Mouse (Mus musculus) ES-E14 (cell line): ENCODE data around the gene Itsn1. TPM values are rescaled to one million over a fixed set of nuclear protein-coding genes. Genes with fewer than 3 reads are reported as not detected.

ENCODE experiments used
- DNase-seq: peaks from one replicate; pipeline ENCODE4 v3.0.0-alpha.2; 2013; ENCODE audit warnings: low read depth, low spot score
- H3K27ac ChIP-seq: 2 replicates; pipeline ENCODE4 v1.5.1; 2012; ENCODE audit warnings: low read depth, mild to moderate bottlenecking, low read length, moderate library complexity, mixed read lengths; ENCODE audit not compliant: poor library complexity, insufficient read depth, severe bottlenecking
- H3K36me3 ChIP-seq: 2 replicates; pipeline ENCODE4 v1.6.1; 2012; ENCODE audit warnings: mild to moderate bottlenecking, low read length, moderate library complexity, mixed read lengths; ENCODE audit not compliant: control insufficient read depth, poor library complexity, insufficient read depth, severe bottlenecking
- H3K4me1 ChIP-seq, 2 experiments: fragments of 150-350 bp in 1 of 2; sonication (generic) in 1 of 2; 2 replicates each; pipeline ENCODE4 v1.6.1; 2012; ENCODE audit warnings: low read length in 2 of 2, mild to moderate bottlenecking in 1 of 2, mixed read lengths in 1 of 2; ENCODE audit not compliant: control insufficient read depth in 2 of 2, insufficient read depth in 2 of 2, poor library complexity in 1 of 2
- H3K4me3 ChIP-seq, 2 experiments: fragments of 150-350 bp in 1 of 2; sonication (generic) in 1 of 2; 2 replicates each; pipeline ENCODE4 v1.5.1; 2012; ENCODE audit warnings: low read length in 2 of 2, low read depth in 1 of 2, mild to moderate bottlenecking in 1 of 2, mixed read lengths in 1 of 2; ENCODE audit not compliant: insufficient read depth in 1 of 2, poor library complexity in 1 of 2, severe bottlenecking in 1 of 2
- H3K9ac ChIP-seq: 2 replicates; pipeline ENCODE4 v1.6.1; 2012; ENCODE audit warnings: low read depth, mild to moderate bottlenecking, low read length, mixed read lengths; ENCODE audit not compliant: poor library complexity, insufficient read depth, severe bottlenecking
- H3K9me3 ChIP-seq: fragments of 150-350 bp; sonication (generic); 2 replicates; pipeline ENCODE4 v1.6.1; 2012; ENCODE audit warnings: low read depth, mild to moderate bottlenecking, low read length; ENCODE audit not compliant: control insufficient read depth, insufficient read depth
- CHD2 ChIP-seq: IDR thresholded peaks from 2 replicates; pipeline ENCODE4 v1.6.1; 2014; ENCODE audit warnings: mild to moderate bottlenecking, low read depth, low read length, inconsistent platforms
- HCFC1 ChIP-seq: IDR thresholded peaks from 2 replicates; pipeline ENCODE4 v1.6.1; 2012; ENCODE audit warnings: low read length, inconsistent platforms, borderline replicate concordance; ENCODE audit not compliant: insufficient read depth
- MAFK ChIP-seq: IDR thresholded peaks from 2 replicates; pipeline ENCODE4 v1.6.1; 2014; ENCODE audit warnings: mild to moderate bottlenecking, low read depth, low read length, inconsistent platforms; ENCODE audit not compliant: insufficient read depth
- ZC3H11A ChIP-seq: IDR thresholded peaks from 2 replicates; pipeline ENCODE4 v1.6.1; 2012; ENCODE audit warnings: low read depth, mild to moderate bottlenecking, inconsistent platforms, low read length, borderline replicate concordance
- ZNF384 ChIP-seq: IDR thresholded peaks from 2 replicates; pipeline ENCODE4 v1.6.1; 2012; ENCODE audit warnings: low read depth, low read length, inconsistent platforms
- in situ Hi-C, 2 experiments: fragments of 600-800 bp; cut with MboI; formaldehyde crosslinking; loops; one replicate each; pipeline ENCODE4 v1.15.1; 2025; ENCODE audit warnings: low sequenced_read_pairs in 2 of 2, inconsistent platforms in 1 of 2; ENCODE audit not compliant: unreplicated experiment in 2 of 2
- total RNA-seq: library from RNA; depleted of rRNA; stranded (reverse); fragments of 300-350 nt; gene quantifications from 2 replicates; pipeline ENCODE4 v1.2.3, GENCODE M21; 2012

Gene Itsn1
- total RNA-seq, 1 experiment: 28.6 TPM

DNA sequence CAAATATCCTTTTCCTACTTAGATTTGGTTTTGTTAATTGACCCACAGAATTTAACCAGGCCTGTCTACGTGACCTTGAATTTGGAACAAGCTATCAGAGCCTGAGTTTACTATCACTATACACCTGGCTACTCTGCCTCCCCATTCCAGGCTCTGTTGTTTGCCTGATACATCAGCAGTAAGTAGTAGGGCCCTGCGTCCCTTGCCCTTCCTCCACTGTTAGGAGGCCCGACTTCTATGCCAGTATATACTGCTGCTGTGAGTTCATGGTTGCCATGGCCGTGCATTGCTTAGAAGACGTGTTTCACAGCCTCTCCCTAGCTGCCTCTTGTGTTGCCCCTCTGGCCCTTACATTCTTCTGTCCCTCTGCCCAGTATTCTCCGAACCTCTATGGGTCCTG is 42.3 kb downstream of the Itsn1 start:
- TF ChIP-seq HCFC1 (no peak), ZC3H11A (no peak), CHD2 (no peak), MAFK (no peak), ZNF384 (no peak)
- Histone ChIP-seq H3K27ac (no peak overlapping the region), H3K9me3 (no peaks in the 10 kb centered on the region), H3K9ac (no peak overlapping the region), H3K4me1 (peaks cover 0 to 2% of the 10 kb centered on the region in 2 experiments; a peak in 1 of 4 replicates), H3K4me3 (no peak overlapping the region), H3K36me3 (no peaks in the 10 kb centered on the region)
- no peak for DNase-seq
- in situ Hi-C loops: no loop called here

DNA sequence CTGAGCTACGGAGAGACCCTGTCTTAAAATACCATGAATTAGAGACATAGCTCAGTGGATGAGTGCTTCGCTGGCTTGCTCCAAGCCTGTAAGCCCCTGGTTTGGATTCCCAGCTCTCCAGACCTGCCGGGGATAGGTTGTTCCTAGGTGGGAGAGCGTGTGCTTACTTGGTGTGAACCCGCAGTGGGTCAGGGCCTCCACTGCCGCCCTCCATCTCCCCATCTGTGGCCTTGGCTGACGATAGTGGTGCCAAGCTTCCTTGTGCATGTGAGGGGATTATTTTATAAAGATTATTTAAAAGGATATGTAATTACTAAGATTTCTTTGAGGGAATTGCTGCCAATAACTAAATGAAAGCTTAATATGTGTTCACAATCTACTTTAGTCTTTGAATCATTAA is 43.5 kb downstream of the Itsn1 start:
- H3K4me3 ChIP-seq: no peak overlapping the region
- peaks cover 0 to 2% of the 10 kb centered on the region in 2 experiments; a peak in 1 of 4 replicates for H3K4me1 ChIP-seq
- H3K27ac ChIP-seq: no peak overlapping the region
- TF ChIP-seq CHD2 (no peak), HCFC1 (no peak), ZNF384 (no peak), ZC3H11A (no peak), MAFK (no peak)
- DNase-seq: no peak
- H3K9ac ChIP-seq: no peak overlapping the region
- in situ Hi-C loops: no loop called here
- no peaks in the 10 kb centered on the region for H3K9me3 ChIP-seq
- no peaks in the 10 kb centered on the region for H3K36me3 ChIP-seq

DNA sequence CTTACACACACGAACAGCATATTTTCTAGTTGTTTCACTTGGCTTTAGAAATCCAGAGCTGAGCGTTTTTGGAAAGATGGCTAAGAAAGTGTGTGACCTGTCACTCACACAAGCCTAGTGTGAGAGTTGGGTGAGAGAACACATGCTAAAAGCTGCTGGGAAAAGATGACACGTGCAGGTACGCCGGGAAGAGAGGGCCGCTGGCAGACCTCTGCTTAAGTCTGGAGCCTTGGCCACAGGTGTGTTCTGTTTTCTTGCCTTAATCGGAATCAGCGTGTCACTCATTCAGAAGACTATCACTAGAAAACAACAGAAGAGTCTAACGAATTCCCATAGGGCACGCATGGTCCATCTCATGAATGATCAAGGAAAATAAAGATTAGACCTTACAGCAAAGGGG is 50.5 kb downstream of the Itsn1 start:
- no peak overlapping the region for H3K4me3 ChIP-seq
- no peaks in the 10 kb centered on the region; the same call in 1 of the 2 replicates for H3K36me3 ChIP-seq
- no peak overlapping the region for H3K9ac ChIP-seq
- DNase-seq: no peak
- H3K27ac ChIP-seq: no peak overlapping the region
- TF ChIP-seq ZC3H11A (no peak), MAFK (no peak), ZNF384 (no peak), CHD2 (no peak), HCFC1 (no peak)
- H3K4me1 ChIP-seq: no peaks in the 10 kb centered on the region
- no peaks in the 10 kb centered on the region for H3K9me3 ChIP-seq
- in situ Hi-C loops: no loop called here

DNA sequence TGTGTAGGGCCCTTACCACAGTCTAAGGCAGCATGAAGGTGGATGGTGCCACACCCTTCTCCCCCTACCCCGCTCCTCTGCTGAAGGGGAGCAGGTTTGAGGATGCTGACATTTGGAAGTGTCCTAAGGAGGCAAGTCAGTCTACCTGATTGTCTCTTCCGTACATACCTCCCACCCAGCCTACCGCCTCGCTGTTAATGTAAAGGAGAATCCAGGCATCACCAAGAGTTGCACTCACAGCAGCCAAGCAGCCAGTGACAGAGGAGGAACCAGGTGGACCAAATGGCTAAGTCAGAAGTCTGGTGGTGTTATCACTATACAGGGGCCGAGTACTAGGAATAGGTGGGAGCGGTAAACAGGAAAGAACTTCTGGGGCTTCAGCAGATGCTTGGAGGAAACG is 51.1 kb downstream of the Itsn1 start:
- H3K36me3 ChIP-seq: no peaks in the 10 kb centered on the region; the same call in 1 of the 2 replicates
- DNase-seq: no peak
- TF ChIP-seq CHD2: no peak
- TF ChIP-seq HCFC1: no peak
- no peak for TF ChIP-seq ZC3H11A
- TF ChIP-seq ZNF384: no peak
- no peak for TF ChIP-seq MAFK
- no peak overlapping the region for H3K4me3 ChIP-seq
- no peak overlapping the region for H3K9ac ChIP-seq
- H3K27ac ChIP-seq: no peak overlapping the region
- H3K9me3 ChIP-seq: no peaks in the 10 kb centered on the region
- in situ Hi-C loops: no loop called here
- no peaks in the 10 kb centered on the region for H3K4me1 ChIP-seq

DNA sequence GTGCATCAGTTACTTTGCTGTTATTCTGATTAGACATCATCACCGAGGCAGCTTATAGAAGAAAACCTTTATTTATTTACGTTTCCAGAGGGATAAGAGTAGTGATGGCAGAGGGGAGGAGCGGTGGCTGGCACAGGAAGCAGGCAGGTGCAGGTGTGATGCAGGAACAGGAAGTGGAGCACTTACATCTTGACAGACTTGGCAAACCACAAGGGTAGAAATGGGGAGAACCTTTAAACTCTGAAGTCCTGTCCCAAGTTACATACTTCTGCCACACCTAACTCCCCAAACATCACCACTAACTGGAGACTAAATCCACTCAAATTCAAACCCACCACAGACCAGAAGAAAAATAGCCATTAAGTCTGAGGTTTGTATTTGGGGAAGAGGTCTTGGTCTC is 51.7 kb downstream of the Itsn1 start:
- TF ChIP-seq HCFC1 (no peak), ZC3H11A (no peak), CHD2 (no peak), ZNF384 (no peak), MAFK (no peak)
- no peaks in the 10 kb centered on the region for H3K4me1 ChIP-seq
- no peaks in the 10 kb centered on the region for H3K9me3 ChIP-seq
- no peak overlapping the region for H3K9ac ChIP-seq
- in situ Hi-C loops: no loop called here
- no peak overlapping the region for H3K27ac ChIP-seq
- H3K36me3 ChIP-seq: no peaks in the 10 kb centered on the region; the same call in 1 of the 2 replicates
- DNase-seq: no peak
- no peak overlapping the region for H3K4me3 ChIP-seq
